Mouse (Mus musculus): ENCODE results near the gene Inip. TPM values are rescaled to one million over a fixed set of nuclear protein-coding genes. Genes with fewer than 3 reads are reported as not detected.

Gene Inip
- 30.1 and 30.6 TPM in 2 replicates for polyA plus RNA-seq (2015; fragmentation: Nextera tagmentation; extraction: Ambion mirVana)

GRCm38 (mm10) chr4:59801489-59801888 lies at the start of gene Inip:
Gene Inip, minus strand, starts transcription at chr4:59801589.

DNA sequence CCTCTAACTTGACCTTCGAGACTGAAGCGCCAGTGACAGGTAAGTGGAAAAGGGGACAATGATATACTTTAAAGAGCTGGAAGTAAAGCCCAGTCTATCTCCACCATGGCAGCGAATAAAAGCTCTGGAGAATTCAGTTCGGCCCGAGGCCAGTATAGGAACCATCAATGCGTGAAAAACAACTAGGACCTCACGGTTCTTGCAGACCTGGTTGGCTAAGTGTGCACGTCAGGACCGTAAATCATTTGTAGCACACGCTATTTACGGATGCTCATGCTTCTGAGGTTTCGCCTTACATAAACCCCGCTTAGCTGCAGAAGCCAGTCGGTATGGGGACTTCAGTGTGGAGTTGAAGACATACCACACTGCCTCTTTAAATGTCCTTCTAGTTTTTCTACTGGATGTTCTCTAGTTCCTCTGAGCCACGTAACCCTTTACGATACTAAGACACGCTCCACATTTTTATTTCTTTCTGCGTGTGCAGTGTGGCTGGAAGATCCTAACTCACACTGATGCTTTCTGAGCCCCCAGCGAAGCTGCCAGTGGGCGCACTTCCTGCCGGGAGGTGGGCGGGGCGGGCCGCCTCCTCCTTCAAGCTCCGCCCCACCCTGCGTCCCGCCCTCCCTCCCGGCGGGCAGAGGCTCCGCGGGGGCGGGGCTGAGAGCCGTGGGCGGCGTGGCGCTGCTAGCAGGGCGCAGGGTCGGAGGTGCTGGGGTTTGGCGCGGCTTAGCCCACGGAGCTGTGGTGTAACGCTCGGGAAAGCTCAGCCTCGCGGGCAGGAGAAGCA lies 4.0 kb upstream of the Inip start, which contains the start of gene Snx30:
Gene Snx30 (plus strand): TSS at position 660 of the 787 bp plus-strand sequence.

Other genes starting within 250 kb of the Inip start
- 18.4 and 18.6 TPM in 2 replicates for gene Hsdl2, start 220.0 kb downstream of the Inip start, polyA plus RNA-seq (2015; fragmentation: Nextera tagmentation; extraction: Ambion mirVana)
- 12.0 and 12.6 TPM in 2 replicates for gene E130308A19Rik, start 175.4 kb downstream of the Inip start, polyA plus RNA-seq (2015; fragmentation: Nextera tagmentation; extraction: Ambion mirVana)
- 5.3 and 6.2 TPM in 2 replicates for gene Snx30, start 4.3 kb upstream of the Inip start, polyA plus RNA-seq (2015; fragmentation: Nextera tagmentation; extraction: Ambion mirVana)
- gene Slc46a2, start 113.5 kb upstream of the Inip start, polyA plus RNA-seq (2015; fragmentation: Nextera tagmentation; extraction: Ambion mirVana): 0.11 TPM in 1 of 2 replicates, not detected in the other
- gene Mup4, start 159.1 kb upstream of the Inip start, polyA plus RNA-seq (2015; fragmentation: Nextera tagmentation; extraction: Ambion mirVana): not detected in 2 replicates
- gene Mup6, start 162.7 kb upstream of the Inip start, polyA plus RNA-seq (2015; fragmentation: Nextera tagmentation; extraction: Ambion mirVana): not detected in 2 replicates

Data from spleen, postnatal 0 days (tissue).